ENCODE assay signal across 8 mouse cellular contexts in the genomic region with DNA sequence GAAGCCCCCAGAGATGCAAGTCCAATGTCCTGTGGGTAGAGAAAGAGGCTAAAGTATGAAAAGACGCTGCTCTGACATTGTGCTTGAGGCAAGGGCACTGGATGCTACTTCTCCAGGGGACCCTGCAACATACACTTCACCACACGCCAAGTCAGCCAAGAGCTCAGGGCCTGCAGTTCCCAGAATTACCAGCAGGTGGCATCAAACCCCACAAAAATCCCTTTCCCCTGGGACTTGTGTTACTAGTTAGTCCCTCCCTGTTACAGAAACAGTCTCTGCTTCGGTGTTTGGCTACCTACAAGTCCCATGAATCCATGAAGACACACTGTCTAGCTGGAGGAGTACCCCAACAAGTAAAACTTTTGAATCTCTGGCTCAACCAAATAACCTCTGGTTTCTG. TPM values are rescaled to one million over a fixed set of nuclear protein-coding genes. Genes with fewer than 3 reads are reported as not detected.
DNase-seq lines count a peak whose midpoint lies in the region; ATAC-seq and TF ChIP-seq lines count a peak whose summit lies in the region.

No protein-coding gene starts in this region.

- H3K27ac ChIP-seq in bone marrow, adult 2 months (ENCODE audit: control insufficient read depth, insufficient read depth, low read depth, low read length, poor library complexity) = no peak overlapping the region
- H3K27ac ChIP-seq in embryonic fibroblast, embryonic 13.5 days (ENCODE audit: insufficient read depth, low read length) = no peak overlapping the region
- no peak overlapping the region for H3K27ac ChIP-seq in heart, embryonic 12.5 days (ENCODE audit: poor library complexity, severe bottlenecking)
- H3K27ac ChIP-seq in lung, embryonic 14.5 days (ENCODE audit: low read depth) = no peak overlapping the region

- H3K4me3 ChIP-seq in bone marrow, adult 2 months (replicated peaks; ENCODE audit: control insufficient read depth, low read depth, low read length) = no peak overlapping the region
- no peak overlapping the region for H3K4me3 ChIP-seq in embryonic fibroblast, embryonic 13.5 days (ENCODE audit: insufficient read depth, low read length)
- H3K4me3 ChIP-seq in heart, embryonic 12.5 days = no peak overlapping the region
- no peak overlapping the region for H3K4me3 ChIP-seq in lung, embryonic 14.5 days (ENCODE audit: low read depth, low read length)

- H3K9me3 ChIP-seq in heart, embryonic 12.5 days (replicated peaks) = no peaks in the 10 kb centered on the region
- H3K9me3 ChIP-seq in lung, embryonic 14.5 days (ENCODE audit: low read depth, low read length) = no peaks in the 10 kb centered on the region

- H3K27me3 ChIP-seq in heart, embryonic 12.5 days (replicated peaks) = peaks cover 80% of the 10 kb centered on the region
- no peaks in the 10 kb centered on the region for H3K27me3 ChIP-seq in lung, embryonic 14.5 days (ENCODE audit: insufficient read depth, low read length)

- WGBS in bone marrow, adult 2 months = 2% methylated on average over 3 of the region's 3 CpGs
- 7% methylated on average over 3 of the region's 3 CpGs for WGBS in heart, embryonic 12.5 days
- 4% methylated on average over 3 of the region's 3 CpGs for WGBS in lung, embryonic 14.5 days

- ATAC-seq in heart, embryonic 12.5 days (ENCODE audit: insufficient number of reproducible peaks, low FRiP score) = no peak
- peak; percentile 76 for ATAC-seq in lung, embryonic 14.5 days (ENCODE audit: insufficient read depth)

- H3K4me1 ChIP-seq in bone marrow, adult 2 months (ENCODE audit: control insufficient read depth, insufficient read depth, low read length) = no peaks in the 10 kb centered on the region
- H3K4me1 ChIP-seq in embryonic fibroblast, embryonic 13.5 days (ENCODE audit: control insufficient read depth, insufficient read depth, low read length) = no peaks in the 10 kb centered on the region
- peaks cover 27% of the 10 kb centered on the region for H3K4me1 ChIP-seq in heart, embryonic 12.5 days (replicated peaks)
- no peaks in the 10 kb centered on the region for H3K4me1 ChIP-seq in lung, embryonic 14.5 days (ENCODE audit: insufficient read depth)

- H3K9ac ChIP-seq in heart, embryonic 12.5 days = no peak overlapping the region
- H3K9ac ChIP-seq in lung, embryonic 14.5 days = no peak overlapping the region

- TF ChIP-seq POLR2A in bone marrow, adult 2 months (IDR thresholded peaks at IDR 0.05; ENCODE audit: borderline replicate concordance, control insufficient read depth, low read depth, low read length) = no peak
- TF ChIP-seq POLR2A in embryonic fibroblast, embryonic 13.5 days (IDR thresholded peaks at IDR 0.05; ENCODE audit: low read depth, low read length) = no peak

- DNase-seq in CD8-positive naive resting alpha-beta T cell, adult 2 months (ENCODE audit: low read depth in 2 of 2, low spot score in 2 of 2) = peak; percentile 51 to 73
- DNase-seq in kidney, postnatal 36 days = peak; percentile 69 to 83
- peak; percentile 96 for DNase-seq in lung, embryonic 14.5 days
- peak; percentile 86 for DNase-seq in ovary, postnatal 14 days (ENCODE audit: low spot score)
- DNase-seq in thymus, postnatal 0 days (ENCODE audit: low spot score) = peak; percentile 84

- H3K36me3 ChIP-seq in heart, embryonic 12.5 days = no peaks in the 10 kb centered on the region
- no peaks in the 10 kb centered on the region for H3K36me3 ChIP-seq in lung, embryonic 14.5 days (ENCODE audit: insufficient read depth)

- H3K4me2 ChIP-seq in heart, embryonic 12.5 days = peak overlapping the region; percentile 9; the same call in 1 of the 2 replicates
- H3K4me2 ChIP-seq in lung, embryonic 14.5 days = no peak overlapping the region

- peak; percentile 79 for TF ChIP-seq CTCF in bone marrow, adult 2 months (IDR thresholded peaks at IDR 0.05; ENCODE audit: control insufficient read depth, insufficient read depth, low read length)
- TF ChIP-seq CTCF in embryonic fibroblast, embryonic 13.5 days (IDR thresholded peaks at IDR 0.05; ENCODE audit: borderline replicate concordance, insufficient read depth, low read length) = peak; percentile 67; the same call in 1 of the 2 replicates
- TF ChIP-seq CTCF in lung, embryonic 14.5 days (IDR thresholded peaks at IDR 0.05; ENCODE audit: low read depth) = peak; percentile 98

RNA-seq across cellular contexts. Expression of a gene that starts 36.3 kb away (rescaled TPM):
- not detected in 2 replicates for polyA plus RNA-seq in bone marrow, adult 2 months (2011; ENCODE audit: insufficient read depth, insufficient read length, low replicate concordance, missing spikeins)
- not detected in 2 replicates for polyA plus RNA-seq in embryonic fibroblast, embryonic 13.5 days (2011; ENCODE audit: insufficient read length, low read depth, missing spikeins)
- polyA plus RNA-seq in heart, embryonic 12.5 days (2016; fragmentation: Nextera tagmentation; extraction: Ambion mirVana) = 0.60 and 1.0 TPM in 2 replicates
- 0.55 and 0.84 TPM in 2 replicates for polyA plus RNA-seq in lung, embryonic 14.5 days (2014; fragmentation: Nextera tagmentation; extraction: Ambion mirVana)
- polyA plus RNA-seq in thymus, postnatal 0 days (2015; fragmentation: Nextera tagmentation; extraction: Ambion mirVana) = 0.37 and 1.2 TPM in 2 replicates
